Mouse (Mus musculus) stomach, postnatal 0 days (tissue): ENCODE data around the gene Map4k4.

Experiments
- CTCF ChIP-seq: IDR thresholded peaks from 2 replicates; pipeline ENCODE4 v1.5.1; 2016; ENCODE audit warnings: antibody characterized with exemption, low read depth, mild to moderate bottlenecking, moderate library complexity
- EP300 ChIP-seq: optimal IDR thresholded peaks from 2 replicates; pipeline ENCODE3; 2016; ENCODE audit warnings: antibody characterized with exemption

DNA sequence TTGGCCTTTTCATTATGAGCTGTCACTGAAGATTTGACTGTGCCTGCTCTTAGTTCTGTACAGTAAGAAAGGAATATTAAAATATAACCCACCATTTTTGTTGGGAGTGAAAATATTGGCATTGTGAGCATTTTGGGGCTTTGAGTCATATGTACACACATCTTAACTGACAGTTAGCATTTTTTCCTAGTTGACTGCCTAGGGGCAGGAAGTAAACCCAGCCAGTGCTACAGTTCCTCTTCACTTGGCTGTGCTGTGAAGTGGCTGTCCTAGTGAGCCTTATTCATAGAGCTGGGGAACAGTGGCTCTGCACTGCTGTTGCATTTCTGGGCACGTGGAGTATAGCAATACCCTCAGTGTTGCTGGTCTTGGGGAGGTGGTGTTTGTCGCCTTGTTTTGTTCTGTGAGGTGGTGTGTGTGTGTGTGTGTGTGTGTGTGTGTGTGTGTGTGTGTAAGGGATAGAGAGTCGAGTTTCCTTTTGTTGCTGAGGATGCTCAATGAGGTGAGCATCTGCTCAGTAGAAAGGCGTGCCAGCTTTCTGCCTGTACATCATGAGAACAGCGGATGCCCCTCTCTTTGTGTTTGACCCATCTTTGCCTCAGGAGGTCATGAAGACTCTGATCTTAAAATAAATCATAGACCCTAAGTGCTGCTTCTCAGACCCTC, 43.7 kb downstream of the Map4k4 start:
- no peak for TF ChIP-seq CTCF
- TF ChIP-seq EP300, result no peak
